Mouse (Mus musculus): ENCODE results near the gene Ccn1. TPM values are rescaled to one million over a fixed set of nuclear protein-coding genes. Genes with fewer than 3 reads are reported as not detected.

The Ccn1 gene
- polyA plus RNA-seq (2015; fragmentation: Nextera tagmentation; extraction: Ambion mirVana) = 7.9 and 9.1 TPM in 2 replicates

DNA sequence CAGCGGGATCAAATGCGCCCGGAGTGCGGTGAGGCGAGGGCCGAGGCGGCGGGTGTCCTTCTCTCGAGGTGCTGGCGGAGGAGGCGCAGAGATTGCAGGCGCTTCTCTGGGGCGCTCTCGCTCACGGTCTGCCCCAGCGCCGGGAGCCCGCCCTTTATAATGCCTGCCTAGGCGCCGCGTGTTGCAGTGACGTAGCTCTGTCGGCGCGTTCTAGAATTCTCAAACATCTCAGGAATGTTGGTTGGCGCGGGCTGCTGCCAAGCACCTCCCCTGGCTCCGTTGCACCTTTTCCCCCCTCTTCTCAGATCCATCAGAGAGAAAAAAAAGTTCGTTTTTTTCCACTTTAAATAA is at the start of gene Ccn1:
TSS of gene Ccn1 (minus strand) at position 130 of the 351 bp plus-strand sequence.
- Histone ChIP-seq H3K4me1 (ENCODE audit: control insufficient read depth, low read depth, low read length) (no peaks in the 10 kb centered on the region; the same call in 1 of the 2 replicates), H3K9ac (ENCODE audit: low read depth, low read length) (peak within 1 kb of the TSS; percentile 36; the same call in 1 of the 2 replicates), H3K27ac (ENCODE audit: low read length) (peak within 1 kb of the TSS; percentile 40), H3K27me3 (ENCODE audit: control insufficient read depth, insufficient read depth, low read depth, low read length) (peaks cover 54% of the 10 kb centered on the region), H3K36me3 (ENCODE audit: control insufficient read depth, insufficient read depth) (no peaks in the 10 kb centered on the region), H3K4me2 (ENCODE audit: low read depth, low read length) (peak within 1 kb of the TSS; percentile 57), H3K4me3 (ENCODE audit: low read depth, low read length) (peak within 1 kb of the TSS; percentile 58), H3K9me3 (replicated peaks; ENCODE audit: control insufficient read depth, low read length) (no peaks in the 10 kb centered on the region)
- ATAC-seq (ENCODE audit: low read depth) = peak; percentile 55
- WGBS (ENCODE audit: insufficient replicate concordance) = under 1% methylated on average over 27 of the region's 29 CpGs

DNA sequence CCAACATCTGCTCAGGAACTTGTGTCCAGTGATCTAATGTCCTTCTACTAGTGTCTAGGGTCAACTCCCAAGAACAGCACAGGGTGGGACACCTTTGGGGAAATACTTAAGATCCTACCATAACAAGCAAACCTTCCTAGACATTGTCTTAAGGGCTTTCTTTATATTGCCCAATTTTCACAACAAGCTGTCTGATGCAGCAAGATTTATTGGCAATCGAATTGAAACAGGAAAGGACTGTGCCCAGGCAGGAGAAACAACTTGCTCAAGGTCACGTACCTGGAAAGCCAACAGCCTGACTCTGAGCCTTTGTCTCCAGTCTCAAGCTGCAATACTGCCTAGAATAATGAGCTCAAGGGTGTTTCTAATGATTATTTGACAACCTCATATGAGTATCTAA is 43.6 kb upstream of the Ccn1 start:
- no peaks in the 10 kb centered on the region for H3K4me1 ChIP-seq (ENCODE audit: control insufficient read depth, low read depth, low read length)
- no peak for ATAC-seq (ENCODE audit: low read depth)
- H3K27ac ChIP-seq (ENCODE audit: low read length) = no peak overlapping the region
- 42% methylated on average over 2 of the region's 2 CpGs for WGBS (ENCODE audit: insufficient replicate concordance)
- no peak overlapping the region for H3K4me2 ChIP-seq (ENCODE audit: low read depth, low read length)
- H3K27me3 ChIP-seq (ENCODE audit: control insufficient read depth, insufficient read depth, low read depth, low read length) = no peaks in the 10 kb centered on the region
- no peak overlapping the region for H3K9ac ChIP-seq (ENCODE audit: low read depth, low read length)
- H3K4me3 ChIP-seq (ENCODE audit: low read depth, low read length) = no peak overlapping the region
- no peaks in the 10 kb centered on the region for H3K9me3 ChIP-seq (replicated peaks; ENCODE audit: control insufficient read depth, low read length)
- no peaks in the 10 kb centered on the region for H3K36me3 ChIP-seq (ENCODE audit: control insufficient read depth, insufficient read depth)

- 75% methylated on average over 9 of the region's 9 CpGs for WGBS (ENCODE audit: insufficient replicate concordance)
- H3K9ac ChIP-seq (ENCODE audit: low read depth, low read length) = no peak overlapping the region
- no peaks in the 10 kb centered on the region for H3K27me3 ChIP-seq (ENCODE audit: control insufficient read depth, insufficient read depth, low read depth, low read length)
- H3K36me3 ChIP-seq (ENCODE audit: control insufficient read depth, insufficient read depth) = no peaks in the 10 kb centered on the region
- no peak overlapping the region for H3K4me2 ChIP-seq (ENCODE audit: low read depth, low read length)
- no peak for ATAC-seq (ENCODE audit: low read depth)
- no peaks in the 10 kb centered on the region for H3K4me1 ChIP-seq (ENCODE audit: control insufficient read depth, low read depth, low read length)
- no peak overlapping the region for H3K4me3 ChIP-seq (ENCODE audit: low read depth, low read length)
- no peaks in the 10 kb centered on the region for H3K9me3 ChIP-seq (replicated peaks; ENCODE audit: control insufficient read depth, low read length)
- no peak overlapping the region for H3K27ac ChIP-seq (ENCODE audit: low read length)
Observed at GRCm38 (mm10) chr3:145692037-145692436, 42.3 kb upstream of the Ccn1 start.

DNA sequence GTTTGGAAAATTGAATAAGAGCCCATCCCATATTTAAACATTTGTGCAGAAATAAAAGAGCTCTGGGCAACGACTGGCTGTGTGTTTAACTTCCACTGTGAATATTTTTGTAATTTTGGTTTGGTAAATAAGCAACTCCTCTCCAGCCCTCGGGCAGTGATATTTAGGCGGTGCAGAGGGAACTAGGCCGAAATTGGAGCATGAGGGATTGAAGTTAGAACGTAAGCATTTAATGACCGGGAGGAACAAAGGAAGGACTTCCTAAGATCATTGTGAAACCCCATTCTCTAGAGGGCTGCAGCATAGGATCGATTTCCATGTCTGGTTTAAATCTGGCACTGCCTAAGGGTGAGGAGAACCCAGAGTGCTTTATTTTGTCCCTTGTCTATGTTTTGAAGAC is 41.6 kb upstream of the Ccn1 start:
- Histone ChIP-seq H3K4me2 (ENCODE audit: low read depth, low read length) (no peak overlapping the region), H3K4me1 (ENCODE audit: control insufficient read depth, low read depth, low read length) (no peaks in the 10 kb centered on the region)
- no peak for ATAC-seq (ENCODE audit: low read depth)

GRCm38 (mm10) chr3:145689271-145689670 is 39.5 kb upstream of the Ccn1 start:
- Histone ChIP-seq H3K4me1 (ENCODE audit: control insufficient read depth, low read depth, low read length) (no peaks in the 10 kb centered on the region; the same call in 1 of the 2 replicates), H3K36me3 (ENCODE audit: control insufficient read depth, insufficient read depth) (no peaks in the 10 kb centered on the region), H3K27me3 (ENCODE audit: control insufficient read depth, insufficient read depth, low read depth, low read length) (no peaks in the 10 kb centered on the region), H3K4me2 (ENCODE audit: low read depth, low read length) (no peak overlapping the region), H3K9ac (ENCODE audit: low read depth, low read length) (no peak overlapping the region), H3K27ac (ENCODE audit: low read length) (no peak overlapping the region), H3K4me3 (ENCODE audit: low read depth, low read length) (no peak overlapping the region), H3K9me3 (replicated peaks; ENCODE audit: control insufficient read depth, low read length) (no peaks in the 10 kb centered on the region)
- whole genome bisulfite sequencing (ENCODE audit: insufficient replicate concordance) = 67% methylated on average over 9 of the region's 9 CpGs
- ATAC-seq (ENCODE audit: low read depth) = no peak

More for the DNA sequence above, 41.6 kb upstream of the Ccn1 start:
- no peaks in the 10 kb centered on the region for H3K36me3 ChIP-seq (ENCODE audit: control insufficient read depth, insufficient read depth)
- no peaks in the 10 kb centered on the region for H3K9me3 ChIP-seq (replicated peaks; ENCODE audit: control insufficient read depth, low read length)
- no peak overlapping the region for H3K27ac ChIP-seq (ENCODE audit: low read length)
- no peak overlapping the region for H3K4me3 ChIP-seq (ENCODE audit: low read depth, low read length)
- H3K27me3 ChIP-seq (ENCODE audit: control insufficient read depth, insufficient read depth, low read depth, low read length) = no peaks in the 10 kb centered on the region
- no peak overlapping the region for H3K9ac ChIP-seq (ENCODE audit: low read depth, low read length)
- 61% methylated on average over 7 of the region's 7 CpGs for WGBS (ENCODE audit: insufficient replicate concordance)

- no peak overlapping the region for H3K27ac ChIP-seq (ENCODE audit: low read length)
- H3K9me3 ChIP-seq (replicated peaks; ENCODE audit: control insufficient read depth, low read length) = no peaks in the 10 kb centered on the region
- H3K9ac ChIP-seq (ENCODE audit: low read depth, low read length) = no peak overlapping the region
- no peak for ATAC-seq (ENCODE audit: low read depth)
- WGBS (ENCODE audit: insufficient replicate concordance) = 51% methylated on average over 5 of the region's 5 CpGs
- H3K4me1 ChIP-seq (ENCODE audit: control insufficient read depth, low read depth, low read length) = no peaks in the 10 kb centered on the region; the same call in 1 of the 2 replicates
- no peaks in the 10 kb centered on the region for H3K27me3 ChIP-seq (ENCODE audit: control insufficient read depth, insufficient read depth, low read depth, low read length)
- H3K4me3 ChIP-seq (ENCODE audit: low read depth, low read length) = no peak overlapping the region
- no peaks in the 10 kb centered on the region for H3K36me3 ChIP-seq (ENCODE audit: control insufficient read depth, insufficient read depth)
- H3K4me2 ChIP-seq (ENCODE audit: low read depth, low read length) = no peak overlapping the region
Observed at GRCm38 (mm10) chr3:145687836-145688235, 38.1 kb upstream of the Ccn1 start.

DNA sequence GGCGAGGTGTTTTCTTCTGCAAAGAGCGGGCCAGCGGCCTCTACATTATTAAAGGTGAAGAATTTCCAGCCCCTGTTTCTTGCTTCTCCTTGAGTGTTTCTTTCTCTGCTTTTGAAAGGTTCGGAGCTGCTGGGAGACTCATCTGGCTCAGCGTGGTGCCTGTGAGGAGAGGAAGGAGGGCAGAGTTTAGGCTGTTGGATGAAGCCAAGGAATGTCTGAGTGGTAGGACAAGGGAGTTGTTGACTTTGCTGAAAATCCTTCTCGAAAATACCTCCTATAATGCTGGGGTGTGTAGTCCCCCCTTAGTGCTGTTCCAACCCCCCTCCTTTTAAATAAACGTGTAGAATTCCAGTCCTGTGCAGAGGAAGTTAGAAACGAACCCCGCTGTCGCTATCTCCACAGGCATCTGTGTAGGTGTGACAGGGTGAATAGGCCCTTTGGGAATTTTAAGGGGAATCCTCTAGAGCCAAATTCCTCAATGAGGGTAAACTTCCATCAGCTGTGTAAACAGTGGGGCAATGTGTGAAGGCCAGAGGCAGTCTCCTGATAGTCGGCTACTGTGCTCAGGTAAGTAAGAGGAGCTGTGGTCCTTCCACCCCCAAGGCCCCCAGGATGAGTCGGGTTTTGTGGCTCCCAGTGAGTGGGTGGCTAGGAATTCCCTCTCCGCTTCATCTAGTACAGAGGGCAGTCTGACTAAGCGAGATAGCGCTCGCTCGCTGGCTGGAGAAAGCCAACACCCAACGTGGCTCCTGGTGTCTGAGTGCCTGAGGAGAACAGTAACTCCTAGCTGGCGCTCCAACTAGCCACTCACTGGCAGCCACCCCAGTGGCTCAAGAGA is 35.0 kb upstream of the Ccn1 start:
- peak; percentile 32 for ATAC-seq (ENCODE audit: low read depth)
- Histone ChIP-seq H3K9ac (ENCODE audit: low read depth, low read length) (no peak overlapping the region), H3K4me3 (ENCODE audit: low read depth, low read length) (no peak overlapping the region), H3K4me2 (ENCODE audit: low read depth, low read length) (peak overlapping the region; percentile 27; the same call in 1 of the 2 replicates), H3K9me3 (replicated peaks; ENCODE audit: control insufficient read depth, low read length) (no peaks in the 10 kb centered on the region), H3K27me3 (ENCODE audit: control insufficient read depth, insufficient read depth, low read depth, low read length) (no peaks in the 10 kb centered on the region), H3K4me1 (ENCODE audit: control insufficient read depth, low read depth, low read length) (no peaks in the 10 kb centered on the region; the same call in 1 of the 2 replicates), H3K36me3 (ENCODE audit: control insufficient read depth, insufficient read depth) (no peaks in the 10 kb centered on the region), H3K27ac (ENCODE audit: low read length) (no peak overlapping the region)
- WGBS (ENCODE audit: insufficient replicate concordance) = 33% methylated on average over 19 of the region's 19 CpGs

DNA sequence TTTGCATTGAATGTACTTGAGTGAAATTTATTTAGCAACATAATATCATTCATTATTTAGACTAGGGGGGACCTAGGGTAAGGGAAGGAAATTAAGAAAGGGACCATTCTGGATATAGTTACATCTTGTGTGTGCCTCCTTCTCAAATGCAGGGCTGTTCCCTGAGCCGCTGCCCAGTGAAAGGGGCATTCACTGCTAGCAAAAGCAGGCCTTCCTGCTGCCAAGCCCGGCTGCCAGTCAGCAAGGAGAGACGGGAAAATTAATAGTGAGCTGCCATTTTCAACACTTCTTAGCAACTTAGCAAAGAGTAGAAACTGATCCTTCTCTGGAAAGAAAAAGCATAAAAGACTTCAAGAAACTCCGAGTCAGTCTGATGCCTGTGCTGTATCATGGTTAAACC is 34.4 kb upstream of the Ccn1 start:
- Histone ChIP-seq H3K27me3 (ENCODE audit: control insufficient read depth, insufficient read depth, low read depth, low read length) (no peaks in the 10 kb centered on the region), H3K9me3 (replicated peaks; ENCODE audit: control insufficient read depth, low read length) (no peaks in the 10 kb centered on the region), H3K4me1 (ENCODE audit: control insufficient read depth, low read depth, low read length) (no peaks in the 10 kb centered on the region; the same call in 1 of the 2 replicates), H3K36me3 (ENCODE audit: control insufficient read depth, insufficient read depth) (no peaks in the 10 kb centered on the region), H3K27ac (ENCODE audit: low read length) (no peak overlapping the region), H3K4me3 (ENCODE audit: low read depth, low read length) (no peak overlapping the region), H3K9ac (ENCODE audit: low read depth, low read length) (no peak overlapping the region), H3K4me2 (ENCODE audit: low read depth, low read length) (no peak overlapping the region)
- WGBS (ENCODE audit: insufficient replicate concordance) = 69% methylated on average over 4 of the region's 4 CpGs
- no peak for ATAC-seq (ENCODE audit: low read depth)

DNA sequence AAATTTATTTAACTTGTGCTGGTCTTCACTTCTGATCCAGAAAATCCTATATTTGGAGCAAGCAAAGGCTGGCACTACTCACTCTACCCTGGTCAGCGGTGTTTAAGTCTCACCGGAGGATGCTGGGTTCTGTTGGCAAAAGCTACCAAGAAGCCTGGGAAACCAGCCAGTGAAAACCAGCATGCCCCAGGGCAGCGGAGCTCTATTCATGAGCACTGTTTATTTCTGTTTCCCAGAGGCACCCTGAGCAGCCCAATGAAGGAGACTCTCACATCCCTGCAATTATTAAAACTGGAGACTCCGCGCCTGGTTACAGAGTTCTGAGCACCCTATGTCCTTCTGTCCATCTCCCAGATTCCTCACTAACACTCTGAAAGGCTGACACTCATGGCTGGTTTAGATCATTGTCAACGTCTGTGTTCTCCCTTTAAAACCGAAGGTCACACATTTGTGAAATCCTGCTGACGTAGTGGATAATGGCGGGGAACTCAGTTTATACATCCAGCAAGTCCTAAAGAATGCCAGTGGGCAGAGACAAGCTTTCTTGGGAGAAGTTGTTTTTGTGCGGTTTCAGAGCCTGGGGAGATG is 31.7 kb upstream of the Ccn1 start:
- Histone ChIP-seq H3K9ac (ENCODE audit: low read depth, low read length) (no peak overlapping the region), H3K4me1 (ENCODE audit: control insufficient read depth, low read depth, low read length) (no peaks in the 10 kb centered on the region; the same call in 1 of the 2 replicates), H3K4me2 (ENCODE audit: low read depth, low read length) (no peak overlapping the region), H3K27ac (ENCODE audit: low read length) (no peak overlapping the region), H3K36me3 (ENCODE audit: control insufficient read depth, insufficient read depth) (no peaks in the 10 kb centered on the region), H3K4me3 (ENCODE audit: low read depth, low read length) (no peak overlapping the region), H3K27me3 (ENCODE audit: control insufficient read depth, insufficient read depth, low read depth, low read length) (no peaks in the 10 kb centered on the region), H3K9me3 (replicated peaks; ENCODE audit: control insufficient read depth, low read length) (no peaks in the 10 kb centered on the region)
- 72% methylated on average over 10 of the region's 10 CpGs for WGBS (ENCODE audit: insufficient replicate concordance)
- ATAC-seq (ENCODE audit: low read depth) = no peak

Data from liver, embryonic 16.5 days (tissue).